Mouse (Mus musculus) heart, embryonic 10.5 days (tissue): Measurements from ENCODE around the gene Nanos3. TPM values are rescaled to one million over a fixed set of nuclear protein-coding genes. Genes with fewer than 3 reads are reported as not detected.

ENCODE experiments used
- DNase-seq: peaks from one replicate; pipeline ENCODE4 v3.0.0-alpha.2; 2017; ENCODE audit warnings: low spot score
- H3K27ac ChIP-seq: fragments of 300-500 bp; sonication (generic); 2 replicates; pipeline ENCODE4 v1.5.1; 2016; ENCODE audit warnings: mild to moderate bottlenecking
- H3K27me3 ChIP-seq: fragments of 300-500 bp; sonication (generic); 2 replicates; pipeline ENCODE4 v1.6.1; 2016; ENCODE audit warnings: mild to moderate bottlenecking; ENCODE audit not compliant: poor library complexity, insufficient read depth, severe bottlenecking
- H3K36me3 ChIP-seq: fragments of 300-500 bp; sonication (generic); 2 replicates; pipeline ENCODE4 v1.6.1; 2016; ENCODE audit warnings: mild to moderate bottlenecking, moderate library complexity
- H3K4me1 ChIP-seq: fragments of 300-500 bp; sonication (generic); 2 replicates; pipeline ENCODE4 v1.6.1; 2016; ENCODE audit warnings: mild to moderate bottlenecking
- H3K4me3 ChIP-seq: fragments of 300-500 bp; sonication (generic); 2 replicates; pipeline ENCODE4 v1.5.1; 2016; ENCODE audit warnings: mild to moderate bottlenecking, moderate library complexity
- H3K9me3 ChIP-seq: fragments of 300-500 bp; sonication (generic); 2 replicates; pipeline ENCODE4 v1.6.1; 2016; ENCODE audit warnings: mild to moderate bottlenecking, moderate library complexity
- WGBS: fragments of 180-500 bp; shearing (Covaris S2); methylation state at CpG from one replicate; pipeline ENCODE4 v1.1.7; 2016; 5-methylcytosine and 5-hydroxymethylcytosine counted together
- polyA plus RNA-seq: library from polyadenylated mRNA; unstranded; fragments of >200 nt; fragmentation: Nextera tagmentation; extraction: Ambion mirVana; gene quantifications from 2 replicates; pipeline ENCODE4 v1.2.1, GENCODE M21; 2016

The Nanos3 gene
- polyA plus RNA-seq, 1 experiment from 2014 or later = 2.3 TPM

DNA sequence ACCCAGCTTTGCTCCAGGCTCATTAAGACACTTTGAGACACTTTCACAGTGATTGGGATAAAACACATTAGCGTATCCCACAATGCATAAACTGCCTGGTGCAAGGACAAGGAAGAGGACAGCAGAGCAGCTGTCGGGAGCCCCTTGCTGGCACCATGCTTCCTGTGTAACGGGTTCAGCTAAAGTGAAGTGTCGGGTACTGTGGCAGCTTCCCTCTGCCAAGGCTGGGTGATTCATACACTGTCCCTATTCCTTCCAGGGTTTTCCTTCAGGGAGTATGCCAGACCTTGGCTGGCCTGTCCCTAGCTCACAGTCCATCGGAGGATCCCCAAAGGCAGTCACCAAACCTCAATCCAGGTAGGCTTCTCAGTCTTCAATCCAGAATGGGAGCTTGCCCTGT lies 14.9 kb downstream of the Nanos3 start:
- Histone ChIP-seq H3K9me3 (no peaks in the 10 kb centered on the region), H3K27ac (no peak overlapping the region), H3K4me3 (no peak overlapping the region), H3K4me1 (peaks cover 28% of the 10 kb centered on the region), H3K27me3 (no peaks in the 10 kb centered on the region; the same call in 1 of the 2 replicates), H3K36me3 (peaks cover 47% of the 10 kb centered on the region)
- no peak for DNase-seq
- WGBS = 89% methylated on average over 5 of the region's 5 CpGs

DNA sequence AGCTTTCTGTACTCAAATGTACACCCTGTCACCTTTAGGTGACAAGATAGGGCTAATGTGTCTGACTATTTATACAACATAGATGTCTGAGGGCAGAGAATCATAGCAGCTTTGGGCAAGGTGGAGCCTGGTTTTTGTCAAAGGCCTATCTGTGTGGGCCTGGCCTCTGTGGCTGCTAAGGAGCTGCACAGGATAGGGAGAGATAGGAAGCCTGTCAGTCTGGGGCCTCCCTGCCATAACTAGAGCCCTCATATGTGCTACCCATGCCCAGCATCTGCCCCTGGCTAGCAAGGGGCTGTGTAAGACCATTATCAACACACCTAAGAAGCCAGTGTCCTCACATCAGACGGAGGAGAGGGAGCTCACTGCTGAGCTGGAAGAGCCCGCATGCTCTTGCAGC lies 17.3 kb downstream of the Nanos3 start:
- Histone ChIP-seq H3K36me3 (peaks cover 23% of the 10 kb centered on the region), H3K27me3 (no peaks in the 10 kb centered on the region; the same call in 1 of the 2 replicates), H3K4me1 (peaks cover 28% of the 10 kb centered on the region), H3K9me3 (no peaks in the 10 kb centered on the region), H3K27ac (peak overlapping the region; percentile 13; the same call in 1 of the 2 replicates), H3K4me3 (no peak overlapping the region)
- peak; percentile 73 for DNase-seq
- 66% methylated on average over 2 of the region's 2 CpGs for WGBS

DNA sequence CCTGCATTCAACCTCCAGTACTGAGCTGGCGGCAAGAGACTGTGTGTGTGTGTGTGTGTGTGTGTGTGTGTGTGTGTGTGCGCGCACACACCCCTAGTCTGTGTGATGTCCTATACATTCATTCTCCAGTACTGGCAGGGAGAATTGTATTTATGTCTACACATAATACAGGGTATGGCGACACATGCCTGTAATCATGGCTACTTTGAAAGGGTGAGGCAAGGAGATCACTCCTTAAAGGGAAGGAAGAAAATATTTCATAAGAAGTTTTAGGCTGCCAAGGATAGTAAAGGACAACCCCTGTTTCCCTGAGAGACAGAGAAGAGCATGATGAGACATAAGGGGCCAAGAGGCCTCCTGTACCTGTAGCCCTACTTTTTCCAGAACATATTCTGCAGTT lies 27.4 kb downstream of the Nanos3 start:
- WGBS = 83% methylated on average over 4 of the region's 4 CpGs

DNA sequence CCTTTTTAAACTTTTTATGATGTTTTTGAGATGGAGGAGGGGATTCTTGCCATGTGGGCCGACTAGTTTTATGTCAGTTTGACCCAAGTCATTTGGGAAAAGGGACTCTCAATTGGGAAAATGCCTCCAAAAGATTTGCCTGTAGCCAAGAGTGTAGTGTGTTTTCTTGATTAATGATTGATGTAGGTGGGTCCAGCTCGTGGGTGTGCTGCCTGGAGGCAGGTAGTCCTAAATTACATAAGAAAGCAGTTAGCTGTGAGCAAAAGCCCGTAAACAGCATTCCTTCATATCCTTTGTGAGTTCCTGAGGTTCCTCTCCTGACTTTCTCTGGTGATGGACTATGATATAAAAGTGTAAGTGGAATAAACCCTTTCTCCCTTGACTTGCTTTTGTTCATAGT lies 35.8 kb downstream of the Nanos3 start:
- Histone ChIP-seq H3K9me3 (no peaks in the 10 kb centered on the region), H3K36me3 (peaks cover 9% of the 10 kb centered on the region)
- WGBS = 81% methylated on average over 3 of the region's 3 CpGs

More for the DNA sequence above, 27.4 kb downstream of the Nanos3 start:
- no peaks in the 10 kb centered on the region for H3K36me3 ChIP-seq
- no peak overlapping the region for H3K27ac ChIP-seq
- no peak for DNase-seq
- H3K4me3 ChIP-seq = no peak overlapping the region
- H3K4me1 ChIP-seq = no peaks in the 10 kb centered on the region
- H3K27me3 ChIP-seq = peaks cover 5% of the 10 kb centered on the region; the same call in 1 of the 2 replicates
- no peaks in the 10 kb centered on the region for H3K9me3 ChIP-seq

DNA sequence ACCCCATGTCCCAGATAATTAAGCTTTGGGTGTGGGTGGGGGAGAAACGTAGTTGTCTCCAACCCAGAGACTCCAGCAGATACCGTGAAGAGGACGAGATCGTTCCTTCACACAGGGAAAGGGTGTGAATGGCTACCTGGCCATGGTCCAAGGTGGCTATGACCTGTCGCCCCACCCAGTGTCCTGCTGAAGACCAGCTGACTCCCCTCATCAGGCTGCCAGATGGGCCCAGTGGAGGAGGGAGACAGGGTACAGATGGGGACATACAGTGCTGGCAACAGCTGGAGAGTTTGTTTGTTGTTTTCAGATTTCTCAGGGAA lies 36.5 kb downstream of the Nanos3 start:
- H3K36me3 ChIP-seq = peaks cover 16% of the 10 kb centered on the region
- WGBS = 86% methylated on average over 5 of the region's 5 CpGs
- H3K27ac ChIP-seq = peak overlapping the region; percentile 90; the same call in 1 of the 2 replicates
- H3K9me3 ChIP-seq = no peaks in the 10 kb centered on the region
- H3K27me3 ChIP-seq = no peaks in the 10 kb centered on the region
- DNase-seq = no peak
- H3K4me3 ChIP-seq = peak overlapping the region; percentile 81
- peaks cover 18% of the 10 kb centered on the region for H3K4me1 ChIP-seq

More for the DNA sequence above, 35.8 kb downstream of the Nanos3 start:
- no peak for DNase-seq
- peaks cover 18% of the 10 kb centered on the region for H3K4me1 ChIP-seq
- H3K27me3 ChIP-seq = no peaks in the 10 kb centered on the region
- no peak overlapping the region for H3K4me3 ChIP-seq
- H3K27ac ChIP-seq = no peak overlapping the region

DNA sequence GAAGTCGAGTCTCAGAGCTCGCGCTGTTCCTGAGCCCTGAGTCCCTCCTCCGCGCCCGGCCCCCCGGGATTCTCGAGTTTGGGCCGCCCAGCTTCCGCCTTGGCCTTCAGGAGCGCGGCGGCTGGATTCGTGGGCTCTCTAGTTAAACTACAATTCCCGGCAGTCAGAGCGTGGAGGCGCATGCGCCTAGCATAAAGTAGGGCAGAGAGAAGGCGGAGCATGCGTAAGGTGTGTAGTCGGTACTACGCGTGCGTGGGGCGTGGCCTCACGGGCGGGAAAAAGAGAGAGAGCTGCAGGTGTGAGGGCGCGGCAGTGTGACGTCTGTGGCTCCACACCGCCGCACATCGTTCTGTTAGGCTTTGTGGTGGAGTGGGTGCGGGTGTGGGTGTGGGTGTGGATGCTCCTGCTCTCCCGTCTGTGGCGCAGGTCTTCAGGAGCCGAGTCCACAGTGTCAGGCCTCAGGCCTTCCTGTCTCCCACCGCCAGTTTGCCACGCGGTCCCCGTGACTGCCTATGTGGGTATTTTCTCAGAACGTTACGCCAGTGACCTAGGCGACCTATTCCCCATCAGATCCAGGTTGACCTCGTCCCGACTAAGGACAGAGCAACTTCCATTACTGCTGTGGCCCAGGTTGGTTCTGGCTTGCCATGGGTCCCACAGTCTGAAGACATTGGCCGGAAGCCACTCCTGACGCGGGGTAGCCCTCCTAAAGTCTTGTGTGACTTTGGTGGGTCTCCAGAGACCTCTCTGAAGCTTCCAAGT lies 37.1 kb downstream of the Nanos3 start, which contains the start of the genes Cc2d1a and 4930432K21Rik:
TSS of gene Cc2d1a (minus strand) at position 168 of the 762 bp plus-strand sequence.
TSS of gene 4930432K21Rik (plus strand) at position 257 of the 762 bp plus-strand sequence.
- peak; percentile 98 for DNase-seq
- Histone ChIP-seq H3K4me3 (peak within 1 kb of the TSS; percentile 81), H3K9me3 (no peaks in the 10 kb centered on the region), H3K27me3 (no peaks in the 10 kb centered on the region), H3K36me3 (peaks cover 21% of the 10 kb centered on the region), H3K27ac (peak within 1 kb of the TSS; percentile 90), H3K4me1 (peaks cover 18% of the 10 kb centered on the region)
- WGBS = 18% methylated on average over 49 of the region's 49 CpGs

DNA sequence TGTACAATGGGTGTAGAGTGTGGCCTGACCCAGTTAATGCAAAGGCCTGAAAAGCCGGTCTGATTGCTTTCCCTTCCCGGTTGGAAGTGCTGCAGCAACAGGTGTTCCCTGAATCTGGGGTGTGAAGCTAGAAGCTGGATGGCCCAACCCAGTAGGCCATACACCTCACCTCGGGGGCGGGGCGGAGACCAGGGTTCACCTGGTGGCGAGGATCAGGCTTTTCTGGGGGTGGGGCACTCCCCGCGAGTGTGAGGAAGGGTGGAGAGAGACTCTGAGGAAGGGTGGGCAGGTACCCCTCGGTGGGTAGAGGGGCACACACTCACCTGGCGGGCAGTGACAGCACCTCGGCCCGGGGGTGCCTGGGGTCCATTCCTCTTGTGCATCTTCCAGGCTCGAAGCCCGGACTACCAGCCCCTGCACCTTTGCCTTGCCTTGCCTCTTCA lies 37.7 kb downstream of the Nanos3 start:
- Histone ChIP-seq H3K27ac (peak overlapping the region; percentile 90), H3K4me3 (peak overlapping the region; percentile 81), H3K27me3 (no peaks in the 10 kb centered on the region), H3K36me3 (peaks cover 27% of the 10 kb centered on the region), H3K4me1 (peaks cover 18% of the 10 kb centered on the region), H3K9me3 (no peaks in the 10 kb centered on the region)
- DNase-seq = no peak
- 8% methylated on average over 14 of the region's 14 CpGs for WGBS

DNA sequence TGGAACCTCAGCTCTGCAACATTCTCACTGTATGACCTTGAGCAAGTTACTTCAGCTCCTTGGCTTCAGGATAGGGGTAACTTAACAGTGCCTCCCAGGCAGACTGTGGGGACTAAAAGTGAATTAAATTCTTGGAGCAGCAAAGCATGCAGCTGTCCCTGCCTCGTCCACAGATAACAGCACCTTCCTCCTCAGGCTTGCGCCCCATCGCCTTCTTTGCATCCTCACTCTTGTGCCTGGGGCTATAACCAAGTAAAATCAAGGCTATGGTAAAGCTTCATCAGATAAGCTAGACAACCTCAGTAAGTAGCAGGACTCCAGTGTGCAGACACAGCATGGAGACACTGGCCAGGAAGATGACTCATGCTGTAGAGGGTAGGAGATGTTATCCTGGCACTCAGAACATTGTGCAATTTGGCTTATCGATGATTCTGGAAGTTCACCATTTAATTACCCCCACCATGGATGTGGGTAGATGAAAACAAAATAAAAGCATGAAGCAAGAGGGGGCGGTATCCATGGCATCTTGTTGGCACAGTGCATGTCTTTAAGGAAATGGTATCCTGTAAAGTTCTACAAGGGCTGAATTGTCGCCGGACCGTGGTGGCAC lies 40.3 kb downstream of the Nanos3 start:
- Histone ChIP-seq H3K9me3 (no peaks in the 10 kb centered on the region), H3K36me3 (peaks cover 51% of the 10 kb centered on the region), H3K27me3 (no peaks in the 10 kb centered on the region), H3K27ac (no peak overlapping the region), H3K4me3 (no peak overlapping the region), H3K4me1 (peaks cover 18% of the 10 kb centered on the region)
- WGBS = 91% methylated on average over 8 of the region's 8 CpGs
- DNase-seq = no peak

DNA sequence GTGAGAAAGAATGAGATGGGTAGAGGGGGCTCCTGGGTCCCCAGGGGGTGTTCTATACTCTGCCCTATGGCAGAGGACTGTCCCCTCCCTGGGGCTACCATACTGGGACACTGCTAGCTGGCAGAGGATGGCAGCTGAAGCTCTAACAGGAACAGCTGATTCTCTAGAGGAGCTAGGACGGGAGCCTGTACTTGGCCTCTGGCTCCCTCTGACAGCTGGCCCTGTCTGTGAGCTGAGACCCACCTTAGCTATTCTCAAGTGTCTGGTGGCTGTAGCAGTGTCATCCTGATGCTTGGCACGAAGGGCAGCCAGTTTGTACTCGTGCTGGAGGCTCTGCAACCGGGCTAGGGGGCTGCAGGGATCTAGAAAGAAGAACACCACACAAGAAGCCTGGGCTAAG lies 44.2 kb downstream of the Nanos3 start:
- Histone ChIP-seq H3K27ac (no peak overlapping the region), H3K4me1 (0 out of 2 replicates have a peak, but pooled peaks cover 3% of the 10 kb centered on the region), H3K4me3 (no peak overlapping the region), H3K36me3 (peaks cover 90% of the 10 kb centered on the region), H3K27me3 (no peaks in the 10 kb centered on the region), H3K9me3 (no peaks in the 10 kb centered on the region)
- no peak for DNase-seq
- 92% methylated on average over 4 of the region's 4 CpGs for WGBS

DNA sequence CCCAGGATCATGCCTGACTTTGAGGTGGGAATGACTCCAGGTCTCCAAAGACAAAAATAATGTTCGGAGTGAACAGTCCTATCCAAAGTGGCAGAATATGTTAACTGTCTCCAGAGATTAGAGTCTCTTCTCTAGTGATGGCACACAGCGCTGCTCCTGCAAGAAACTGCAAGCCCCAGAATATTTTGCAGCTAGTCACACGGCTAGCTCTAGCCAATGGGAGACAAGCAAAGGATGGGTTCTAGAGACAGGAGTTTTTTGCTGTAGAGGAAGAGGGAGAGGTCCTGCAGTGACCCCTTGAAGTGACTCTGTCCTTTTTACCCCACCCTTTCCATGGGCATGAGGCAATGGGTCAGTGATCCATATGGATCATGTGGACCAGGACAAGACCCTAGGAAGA lies 47.2 kb downstream of the Nanos3 start:
- Histone ChIP-seq H3K9me3 (no peaks in the 10 kb centered on the region), H3K4me1 (peaks cover 11% of the 10 kb centered on the region; the same call in 1 of the 2 replicates), H3K36me3 (peaks cover 98% of the 10 kb centered on the region), H3K4me3 (no peak overlapping the region), H3K27me3 (no peaks in the 10 kb centered on the region), H3K27ac (no peak overlapping the region)
- DNase-seq = no peak
- 90% methylated on average over 3 of the region's 3 CpGs for WGBS

DNA sequence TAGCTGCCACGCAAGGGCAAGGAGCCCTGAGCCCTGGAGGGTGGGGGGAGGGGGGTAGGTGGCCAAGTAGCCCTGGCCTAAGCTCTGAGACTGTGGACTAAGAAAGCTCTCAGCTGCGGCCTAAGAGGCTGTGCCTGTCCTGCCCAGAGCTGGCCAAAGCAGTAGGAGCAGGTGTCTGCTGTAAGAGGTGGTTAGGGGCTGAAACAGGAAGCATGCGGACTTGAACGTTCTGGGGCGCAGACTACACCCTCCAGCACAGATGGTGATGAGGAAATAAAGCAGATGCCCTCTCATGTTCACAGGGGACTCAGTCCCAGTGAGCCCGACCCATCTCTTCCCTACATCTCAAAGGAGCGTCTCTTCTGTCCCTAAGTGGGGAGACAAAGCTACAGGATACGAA lies 52.8 kb downstream of the Nanos3 start:
- DNase-seq = no peak
- H3K9me3 ChIP-seq = no peaks in the 10 kb centered on the region
- no peak overlapping the region for H3K27ac ChIP-seq
- H3K27me3 ChIP-seq = peaks cover 32% of the 10 kb centered on the region
- H3K4me3 ChIP-seq = no peak overlapping the region
- WGBS = 82% methylated on average over 8 of the region's 8 CpGs
- H3K4me1 ChIP-seq = peaks cover 22% of the 10 kb centered on the region
- H3K36me3 ChIP-seq = peaks cover 59% of the 10 kb centered on the region

DNA sequence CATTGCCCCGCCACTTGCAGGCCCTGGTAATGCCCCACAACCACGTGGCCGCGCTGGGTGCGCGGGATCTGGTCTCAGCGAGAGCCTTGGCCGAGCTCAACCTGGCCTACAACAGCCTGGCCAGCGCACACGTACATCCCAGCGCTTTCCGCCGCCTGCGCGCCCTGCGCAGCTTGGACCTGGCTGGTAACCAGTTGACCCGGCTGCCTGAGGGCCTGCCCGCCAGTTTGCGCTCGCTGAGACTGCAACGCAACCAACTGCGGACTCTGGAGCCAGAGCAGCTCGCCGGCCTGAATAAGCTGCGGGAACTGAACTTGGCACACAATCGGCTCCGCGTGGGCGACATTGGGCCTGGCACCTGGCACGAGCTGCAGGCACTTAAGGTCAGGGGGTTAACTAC lies 54.2 kb downstream of the Nanos3 start:
- H3K4me3 ChIP-seq = no peak overlapping the region
- H3K9me3 ChIP-seq = no peaks in the 10 kb centered on the region
- H3K36me3 ChIP-seq = peaks cover 45% of the 10 kb centered on the region
- 44% methylated on average over 30 of the region's 30 CpGs for WGBS
- peaks cover 32% of the 10 kb centered on the region for H3K27me3 ChIP-seq
- H3K4me1 ChIP-seq = peaks cover 28% of the 10 kb centered on the region
- no peak for DNase-seq
- H3K27ac ChIP-seq = no peak overlapping the region

DNA sequence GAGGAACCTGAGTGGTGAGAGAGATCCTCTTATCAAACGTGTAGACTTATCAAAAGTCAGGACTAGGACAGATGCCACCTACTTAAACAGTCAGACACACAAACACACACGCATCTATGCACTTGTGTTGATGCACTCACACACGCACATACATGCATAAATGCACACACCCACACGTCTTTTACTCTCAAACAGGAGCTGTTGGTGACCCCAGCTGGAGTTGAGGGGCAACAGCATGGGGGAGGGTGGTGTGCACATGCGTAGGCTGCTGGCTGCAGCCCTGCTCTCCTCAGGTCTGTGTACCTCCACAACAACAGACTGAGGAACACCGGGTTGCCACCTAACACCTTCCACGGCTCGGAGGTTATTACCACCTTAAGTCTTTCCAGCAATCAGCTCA lies 56.7 kb downstream of the Nanos3 start:
- no peak overlapping the region for H3K4me3 ChIP-seq
- no peak overlapping the region for H3K27ac ChIP-seq
- WGBS = 61% methylated on average over 8 of the region's 8 CpGs
- peaks cover 32% of the 10 kb centered on the region for H3K27me3 ChIP-seq
- H3K36me3 ChIP-seq = peaks cover 20% of the 10 kb centered on the region
- no peak for DNase-seq
- peaks cover 27% of the 10 kb centered on the region for H3K4me1 ChIP-seq
- H3K9me3 ChIP-seq = no peaks in the 10 kb centered on the region
